Mouse (Mus musculus) hindbrain, embryonic 15.5 days (tissue): ENCODE measurements around the gene Git2. TPM values are rescaled to one million over a fixed set of nuclear protein-coding genes. Genes with fewer than 3 reads are reported as not detected.

Source experiments
- ATAC-seq: fragments of 200-750 bp; cut with Nextera tagmentation; 2 replicates; pipeline ENCODE4 v1.8.0; 2017; ENCODE audit warnings: low read depth, moderate number of reproducible peaks, moderate TSS enrichment; ENCODE audit not compliant: low FRiP score
- H3K27ac ChIP-seq: fragments of 300-500 bp; sonication (generic); replicated peaks from 2 replicates; pipeline ENCODE4 v1.5.1; 2015; ENCODE audit warnings: mild to moderate bottlenecking, inconsistent platforms
- H3K27me3 ChIP-seq: fragments of 300-500 bp; sonication (generic); 2 replicates; pipeline ENCODE4 v1.6.1; 2015; ENCODE audit warnings: control low read depth, inconsistent platforms
- H3K36me3 ChIP-seq: fragments of 300-500 bp; sonication (generic); 2 replicates; pipeline ENCODE4 v1.6.1; 2015; ENCODE audit warnings: control low read depth, inconsistent platforms
- H3K4me1 ChIP-seq: fragments of 300-500 bp; sonication (generic); replicated peaks from 2 replicates; pipeline ENCODE4 v1.6.1; 2015; ENCODE audit warnings: control low read depth, inconsistent platforms
- H3K4me2 ChIP-seq: fragments of 300-500 bp; sonication (generic); 2 replicates; pipeline ENCODE4 v1.6.1; 2015; ENCODE audit warnings: moderate library complexity, mild to moderate bottlenecking, inconsistent platforms
- H3K4me3 ChIP-seq: fragments of 300-500 bp; sonication (generic); 2 replicates; pipeline ENCODE4 v1.5.1; 2015; ENCODE audit warnings: mild to moderate bottlenecking, inconsistent platforms
- H3K9ac ChIP-seq: fragments of 300-500 bp; sonication (generic); 2 replicates; pipeline ENCODE4 v1.6.1; 2015; ENCODE audit warnings: inconsistent platforms
- H3K9me3 ChIP-seq: fragments of 300-500 bp; sonication (generic); 2 replicates; pipeline ENCODE4 v1.6.1; 2016; ENCODE audit warnings: control low read depth, inconsistent platforms
- WGBS: fragments of 180-500 bp; shearing (Covaris S2); methylation state at CpG from one replicate; pipeline ENCODE4 v1.1.7; 2015; 5-methylcytosine and 5-hydroxymethylcytosine counted together
- microRNA-seq: library from miRNA; unstranded; fragments of <30 nt; microRNA quantifications from one replicate; pipeline ENCODE4, GENCODE M21; 2016
- polyA plus RNA-seq: library from polyadenylated mRNA; unstranded; fragments of >200 nt; fragmentation: Nextera tagmentation; extraction: Ambion mirVana; gene quantifications from 2 replicates; pipeline ENCODE4 v1.2.1, GENCODE M21; 2015

Git2 gene
- polyA plus RNA-seq, 1 experiment from 2014 or later, result 52.8 TPM

GRCm38 (mm10) chr5:114686726-114687210 is 88.5 kb downstream of the Git2 start:
- ATAC-seq, result no peak
- H3K4me1 ChIP-seq, result peaks cover 24% of the 10 kb centered on the region

GRCm38 (mm10) chr5:114685986-114686385 is 89.3 kb downstream of the Git2 start:
- ATAC-seq, result no peak
- Histone ChIP-seq H3K36me3 (no peaks in the 10 kb centered on the region), H3K27ac (no peak overlapping the region), H3K4me2 (no peak overlapping the region), H3K9ac (no peak overlapping the region), H3K9me3 (no peaks in the 10 kb centered on the region), H3K4me1 (peaks cover 26% of the 10 kb centered on the region), H3K27me3 (no peaks in the 10 kb centered on the region), H3K4me3 (no peak overlapping the region)
- WGBS, result 92% methylated on average over 5 of the region's 5 CpGs

More at GRCm38 (mm10) chr5:114686726-114687210, 88.5 kb downstream of the Git2 start:
- Histone ChIP-seq H3K36me3 (no peaks in the 10 kb centered on the region), H3K9ac (no peak overlapping the region), H3K27me3 (no peaks in the 10 kb centered on the region), H3K27ac (no peak overlapping the region), H3K4me2 (no peak overlapping the region), H3K9me3 (no peaks in the 10 kb centered on the region), H3K4me3 (no peak overlapping the region)
- WGBS, result 69% methylated on average over 7 of the region's 7 CpGs

- WGBS, result 79% methylated on average over 8 of the region's 8 CpGs
Measured at GRCm38 (mm10) chr5:114681717-114682116, 93.6 kb downstream of the Git2 start.

GRCm38 (mm10) chr5:114680676-114681285 is 94.5 kb downstream of the Git2 start:
- 82% methylated on average over 19 of the region's 19 CpGs for WGBS
- 0 out of 2 replicates have a peak overlapping the region, but pooled peaks have one; percentile 9 for H3K27ac ChIP-seq

More at GRCm38 (mm10) chr5:114681717-114682116, 93.6 kb downstream of the Git2 start:
- no peaks in the 10 kb centered on the region for H3K27me3 ChIP-seq
- H3K36me3 ChIP-seq, result peaks cover 8% of the 10 kb centered on the region
- H3K9ac ChIP-seq, result no peak overlapping the region
- no peak overlapping the region for H3K4me3 ChIP-seq
- 0 out of 2 replicates have a peak overlapping the region, but pooled peaks have one; percentile 9 for H3K27ac ChIP-seq
- no peak for ATAC-seq
- no peak overlapping the region for H3K4me2 ChIP-seq
- no peaks in the 10 kb centered on the region for H3K9me3 ChIP-seq
- H3K4me1 ChIP-seq, result peaks cover 19% of the 10 kb centered on the region

GRCm38 (mm10) chr5:114679841-114680591 is 95.3 kb downstream of the Git2 start:
- Histone ChIP-seq H3K9me3 (no peaks in the 10 kb centered on the region), H3K9ac (no peak overlapping the region), H3K4me3 (no peak overlapping the region), H3K27me3 (no peaks in the 10 kb centered on the region), H3K27ac (0 out of 2 replicates have a peak overlapping the region, but pooled peaks have one; percentile 38), H3K4me2 (no peak overlapping the region), H3K36me3 (peaks cover 15% of the 10 kb centered on the region), H3K4me1 (peaks cover 19% of the 10 kb centered on the region)
- ATAC-seq, result peak; percentile 24; the same call in 1 of the 2 replicates
- 57% methylated on average over 17 of the region's 17 CpGs for WGBS

More at GRCm38 (mm10) chr5:114680676-114681285, 94.5 kb downstream of the Git2 start:
- H3K36me3 ChIP-seq, result peaks cover 15% of the 10 kb centered on the region
- H3K4me1 ChIP-seq, result peaks cover 19% of the 10 kb centered on the region
- no peak overlapping the region for H3K4me2 ChIP-seq
- no peaks in the 10 kb centered on the region for H3K9me3 ChIP-seq
- no peak overlapping the region for H3K9ac ChIP-seq
- H3K4me3 ChIP-seq, result no peak overlapping the region
- no peaks in the 10 kb centered on the region for H3K27me3 ChIP-seq
- ATAC-seq, result no peak

Small RNA genes lying within 50 kb of the gene (microRNA-seq; reads per million reads assigned to microRNA genes)
- not detected for gene Mir7028

Other genes starting within 250 kb of the Git2 start
- gene Fam222a, start 207.5 kb downstream of the Git2 start, polyA plus RNA-seq, result 6.6 and 8.3 TPM in 2 replicates
- 1.6 and 1.9 TPM in 2 replicates for gene Trpv4, start 117.1 kb downstream of the Git2 start, polyA plus RNA-seq
- gene Gltp, start 84.5 kb downstream of the Git2 start, polyA plus RNA-seq, result 46.6 and 48.0 TPM in 2 replicates
- gene Tchp, start 67.8 kb downstream of the Git2 start, polyA plus RNA-seq, result 13.3 and 18.6 TPM in 2 replicates
- 35.8 and 36.2 TPM in 2 replicates for gene Ankrd13a, start 840 bp downstream of the Git2 start, polyA plus RNA-seq
- gene 1500011B03Rik, start 48.0 kb upstream of the Git2 start, polyA plus RNA-seq, result 266 and 286 TPM in 2 replicates
- gene 4930519G04Rik, start 78.1 kb upstream of the Git2 start, polyA plus RNA-seq, result not detected in 2 replicates
- 2.6 and 2.7 TPM in 2 replicates for gene Gm9936, start 83.2 kb upstream of the Git2 start, polyA plus RNA-seq
- 5.0 and 7.2 TPM in 2 replicates for gene Oasl2, start 121.4 kb upstream of the Git2 start, polyA plus RNA-seq
- 0.18 and 0.96 TPM in 2 replicates for gene Oasl1, start 147.7 kb upstream of the Git2 start, polyA plus RNA-seq
- gene 2210016L21Rik, start 166.6 kb upstream of the Git2 start, polyA plus RNA-seq, result 132 and 135 TPM in 2 replicates
- 0.10 TPM in 1 of 2 replicates, not detected in the other for gene Hnf1a, start 195.6 kb upstream of the Git2 start, polyA plus RNA-seq
- gene Sppl3, start 235.6 kb upstream of the Git2 start, polyA plus RNA-seq, result 43.9 and 46.1 TPM in 2 replicates